Mouse (Mus musculus) cerebellum, adult 2 months (tissue): ENCODE data around the gene Rbm5. TPM values are rescaled to one million over a fixed set of nuclear protein-coding genes. Genes with fewer than 3 reads are reported as not detected.

Experiments
- DNase-seq, 2 experiments: peaks; one replicate each; pipeline ENCODE4 v3.0.0; 2021
- H3K27ac ChIP-seq: fragments of 200-500 bp; 2 replicates; pipeline ENCODE4 v1.5.1; 2012; ENCODE audit warnings: low read length, control low read depth, inconsistent platforms; ENCODE audit not compliant: insufficient read depth
- H3K27me3 ChIP-seq: fragments of 200-500 bp; 2 replicates; pipeline ENCODE4 v1.6.1; 2012; ENCODE audit warnings: inconsistent platforms, mild to moderate bottlenecking, low read length, moderate library complexity; ENCODE audit not compliant: control insufficient read depth, insufficient read depth
- H3K4me1 ChIP-seq: fragments of 200-500 bp; 2 replicates; pipeline ENCODE4 v1.6.1; 2011; ENCODE audit warnings: low read length; ENCODE audit not compliant: control insufficient read depth, insufficient read depth
- H3K4me3 ChIP-seq: fragments of 200-500 bp; replicated peaks from 2 replicates; pipeline ENCODE3; 2011; ENCODE audit warnings: mild to moderate bottlenecking, low read depth, low read length, control low read depth; ENCODE audit not compliant: insufficient read depth
- CTCF ChIP-seq: fragments of 200-500 bp; IDR thresholded peaks from 2 replicates; pipeline ENCODE4 v1.5.1; 2011; ENCODE audit warnings: low read depth, mild to moderate bottlenecking, control low read depth, low read length, moderate library complexity, borderline replicate concordance; ENCODE audit not compliant: insufficient read depth
- POLR2A ChIP-seq: fragments of 200-500 bp; IDR thresholded peaks from 2 replicates; pipeline ENCODE4 v1.6.1; 2011; ENCODE audit warnings: low read length, control low read depth, borderline replicate concordance; ENCODE audit not compliant: insufficient read depth
- WGBS: fragments of 180-500 bp; shearing (Covaris S2); methylation state at CpG from one replicate; pipeline ENCODE4 v1.1.7; 2018; 5-methylcytosine and 5-hydroxymethylcytosine counted together
- polyA plus RNA-seq: library from polyadenylated mRNA; depleted of rRNA; stranded (reverse); fragments of >200 nt; gene quantifications from 2 replicates; pipeline ENCODE4 v1.2.3, GENCODE M21; 2012

The Rbm5 gene
- polyA plus RNA-seq, 1 experiment, result 126 TPM

GRCm38 (mm10) chr9:107715632-107716031 is 55.2 kb downstream of the Rbm5 start:
- 54% methylated on average over 2 of the region's 2 CpGs for WGBS
- peak in 1 of 2 experiments; percentile 51 for DNase-seq

GRCm38 (mm10) chr9:107714221-107714952 is 56.4 kb downstream of the Rbm5 start:
- no peak for TF ChIP-seq POLR2A
- no peak for TF ChIP-seq CTCF
- WGBS, result 15% methylated on average over 12 of the region's 12 CpGs
- Histone ChIP-seq H3K4me3 (no peak overlapping the region), H3K27ac (no peak overlapping the region), H3K27me3 (no peaks in the 10 kb centered on the region), H3K4me1 (peaks cover 37% of the 10 kb centered on the region)
- DNase-seq, result peak; percentile 59 to 70

More at GRCm38 (mm10) chr9:107715632-107716031, 55.2 kb downstream of the Rbm5 start:
- Histone ChIP-seq H3K4me3 (no peak overlapping the region), H3K27ac (no peak overlapping the region), H3K27me3 (no peaks in the 10 kb centered on the region), H3K4me1 (peaks cover 32% of the 10 kb centered on the region)
- TF ChIP-seq POLR2A (no peak), CTCF (no peak)

- peaks cover 29% of the 10 kb centered on the region for H3K4me1 ChIP-seq
- peak; percentile 65; the same call in 1 of the 2 replicates for TF ChIP-seq POLR2A
- TF ChIP-seq CTCF, result no peak
- H3K27ac ChIP-seq, result peak within 1 kb of the TSS; percentile 72
- H3K4me3 ChIP-seq, result peak within 1 kb of the TSS; percentile 73
- DNase-seq, result peak; percentile 86 to 87
- no peaks in the 10 kb centered on the region; the same call in 1 of the 2 replicates for H3K27me3 ChIP-seq
- under 1% methylated on average over 78 of the region's 86 CpGs for WGBS
These were observed 60.9 kb downstream of the Rbm5 start, which contains the start of gene Sema3f for GRCm38 (mm10) chr9:107709697-107710483. Gene Sema3f, minus strand, starts transcription at chr9:107710475.

- no peak for TF ChIP-seq CTCF
- TF ChIP-seq POLR2A, result no peak
- 1% methylated on average over 55 of the region's 55 CpGs for WGBS
- peak overlapping the region; percentile 73 for H3K4me3 ChIP-seq
- peak in 1 of 2 experiments; percentile 50 for DNase-seq
- H3K4me1 ChIP-seq, result peaks cover 22% of the 10 kb centered on the region
- H3K27ac ChIP-seq, result peak overlapping the region; percentile 72
- H3K27me3 ChIP-seq, result no peaks in the 10 kb centered on the region; the same call in 1 of the 2 replicates
These were observed 61.6 kb downstream of the Rbm5 start for GRCm38 (mm10) chr9:107709096-107709696.

- no peak for DNase-seq
- H3K27ac ChIP-seq, result no peak overlapping the region
- H3K27me3 ChIP-seq, result no peaks in the 10 kb centered on the region; the same call in 1 of the 2 replicates
- peak overlapping the region; percentile 73 for H3K4me3 ChIP-seq
- H3K4me1 ChIP-seq, result peaks cover 17% of the 10 kb centered on the region; the same call in 1 of the 2 replicates
- WGBS, result 20% methylated on average over 21 of the region's 21 CpGs
- TF ChIP-seq CTCF (no peak), POLR2A (no peak)
These were observed 62.2 kb downstream of the Rbm5 start for GRCm38 (mm10) chr9:107708439-107709095.

GRCm38 (mm10) chr9:107707701-107708438 is 62.9 kb downstream of the Rbm5 start:
- WGBS, result 37% methylated on average over 17 of the region's 17 CpGs
- Histone ChIP-seq H3K27me3 (no peaks in the 10 kb centered on the region; the same call in 1 of the 2 replicates), H3K4me3 (no peak overlapping the region), H3K27ac (no peak overlapping the region), H3K4me1 (peaks cover 17% of the 10 kb centered on the region; the same call in 1 of the 2 replicates)
- no peak for DNase-seq
- TF ChIP-seq POLR2A (no peak), CTCF (no peak)
